Mouse (Mus musculus): ENCODE data around the gene March8.
"Not testable (repeated sequence)": the region's sequence is repeated elsewhere in the genome, so short reads cannot be mapped to it uniquely, and the experiment has no call there.

The March8 gene

DNA sequence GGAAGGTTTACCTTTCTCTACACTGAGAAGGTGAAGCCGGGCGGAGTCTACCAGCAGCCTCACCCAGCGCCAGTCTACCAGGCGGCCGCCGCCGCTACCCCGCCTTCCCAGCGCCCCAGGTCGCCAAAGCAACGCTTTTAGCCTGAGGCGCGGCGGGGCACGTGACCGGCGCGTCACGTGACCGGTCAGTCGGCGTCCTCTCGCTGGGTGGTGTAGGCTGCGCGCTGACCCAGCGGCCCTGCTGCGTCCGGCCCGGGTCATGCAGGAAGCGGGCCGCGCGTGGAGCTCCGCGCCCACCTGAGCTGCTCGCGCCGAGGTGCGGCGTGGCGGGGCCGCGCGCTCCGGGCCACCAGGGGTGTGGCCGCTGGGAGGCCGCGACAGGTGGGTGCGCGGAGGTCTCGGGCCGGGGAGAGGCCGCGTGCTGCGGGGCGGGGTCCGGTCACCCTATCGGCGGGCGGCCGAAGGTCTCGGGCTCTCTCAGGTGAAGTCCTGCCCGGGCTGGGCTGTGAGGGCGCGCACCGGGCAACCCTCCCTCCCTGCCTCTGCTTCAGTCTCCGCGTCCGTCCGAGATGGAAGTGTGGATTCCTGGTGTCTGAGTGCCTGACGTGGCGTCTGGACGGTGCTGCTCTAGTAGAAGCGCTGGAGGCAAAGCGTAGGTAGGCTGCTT lies at the start of gene March8:
Gene March8 (plus strand): TSS at position 190 of the 667 bp plus-strand sequence.
- peak; percentile 14 to 53 for DNase-seq (ENCODE audit: low read depth in 1 of 2, low spot score in 2 of 2)

DNA sequence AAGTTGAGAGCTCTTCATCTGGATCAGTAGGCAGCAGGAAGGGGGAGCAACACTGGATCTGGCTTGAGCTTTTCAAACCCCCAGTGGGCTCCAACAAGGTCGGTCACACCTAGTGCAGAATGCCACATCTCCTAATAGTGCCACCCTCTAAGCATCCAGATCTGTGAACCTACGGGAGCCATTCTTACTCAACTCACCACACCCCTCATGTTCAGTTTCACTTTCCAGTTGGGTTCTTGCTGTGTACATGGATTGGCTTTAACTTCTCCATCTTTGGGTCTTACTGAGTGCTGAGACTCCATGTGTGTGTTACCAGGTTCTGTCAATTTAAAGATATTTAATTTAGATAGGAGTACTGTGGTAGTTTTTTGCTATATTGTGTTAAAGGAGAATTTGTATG lies 26.4 kb upstream of the March8 start:
- no peak for DNase-seq (ENCODE audit: low read depth in 1 of 2, low spot score in 2 of 2)

DNA sequence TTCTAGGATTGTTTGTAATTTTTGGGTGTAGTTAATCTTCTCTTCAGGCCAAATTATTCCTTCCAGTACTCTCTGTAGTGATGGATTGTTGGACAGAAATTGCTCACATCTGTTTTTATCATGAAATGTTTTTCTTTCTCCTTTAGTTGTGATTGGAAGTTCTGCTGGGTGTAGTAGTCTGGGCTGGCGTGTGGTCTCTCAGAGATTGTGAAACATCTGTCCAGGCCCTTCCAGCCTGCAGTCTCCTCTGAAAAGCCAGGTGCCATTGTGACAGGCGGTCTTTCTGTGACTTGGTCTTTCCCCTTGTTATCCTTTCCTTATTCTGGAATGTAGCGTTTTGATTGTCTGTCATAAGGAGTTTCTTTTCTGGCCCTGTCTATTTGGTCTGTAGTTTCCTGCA lies 18.6 kb upstream of the March8 start:
- DNase-seq (ENCODE audit: low read depth in 1 of 2, low spot score in 2 of 2) = no peak

DNA sequence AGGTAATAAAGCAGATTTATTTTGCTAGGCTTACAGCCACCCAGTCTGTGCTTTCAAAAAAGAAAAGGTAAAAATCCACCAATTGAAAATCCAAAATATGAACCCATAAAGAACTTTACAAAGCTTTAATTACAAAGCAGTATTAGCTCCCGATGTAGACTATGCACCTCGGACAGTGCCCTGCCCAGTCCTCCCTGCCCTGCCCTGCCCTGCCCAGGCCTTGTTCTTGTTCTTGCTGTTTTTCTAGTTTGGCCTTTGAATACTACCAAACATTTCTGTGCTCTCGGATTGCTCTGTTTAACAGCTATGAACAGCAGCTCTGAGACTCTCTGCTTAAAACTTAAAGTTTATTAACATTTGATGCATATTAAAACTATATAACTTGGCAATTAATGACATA lies 11.2 kb upstream of the March8 start:
- DNase-seq (ENCODE audit: low read depth in 1 of 2, low spot score in 2 of 2) = no peak

DNA sequence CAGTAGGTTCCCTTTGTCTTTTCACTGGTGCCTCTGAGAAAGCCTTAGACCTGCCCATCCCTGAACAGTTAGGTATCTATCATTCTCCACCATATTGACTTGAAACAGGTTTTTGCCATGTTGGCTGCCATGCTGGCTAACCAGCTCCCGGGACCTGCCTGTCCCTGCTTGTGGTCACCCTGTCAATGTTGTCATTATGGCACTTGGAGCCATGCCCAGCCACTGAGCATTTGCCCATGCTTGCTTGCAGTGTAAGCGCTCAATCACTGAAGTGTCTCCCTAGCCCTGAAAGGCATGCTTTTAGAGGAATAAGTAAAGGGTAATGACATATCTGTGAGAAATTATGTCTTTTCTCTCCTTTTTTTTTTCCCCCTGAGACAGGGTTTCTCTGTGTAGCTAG lies 6.4 kb upstream of the March8 start:
- no peak for DNase-seq (ENCODE audit: low read depth in 1 of 2, low spot score in 2 of 2)

DNA sequence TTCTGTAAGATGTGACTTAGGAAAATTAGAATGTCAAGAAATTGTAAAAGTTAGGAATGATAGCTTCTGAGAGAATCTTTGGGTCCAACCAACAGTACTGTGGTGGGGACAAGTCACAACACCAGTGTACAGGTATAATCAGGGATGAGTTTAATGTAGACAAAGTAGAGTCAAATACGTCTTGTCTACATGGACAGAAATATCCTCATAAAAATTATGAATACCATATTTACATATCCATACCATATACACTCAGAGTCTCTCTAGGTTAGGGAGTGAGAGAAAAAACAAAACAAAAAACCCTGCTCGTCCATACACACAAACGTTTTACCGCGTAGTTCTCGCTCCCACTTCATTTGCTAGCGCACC lies 374 bp upstream of the March8 start:
- no peak for DNase-seq (ENCODE audit: low read depth in 1 of 2, low spot score in 2 of 2)

DNA sequence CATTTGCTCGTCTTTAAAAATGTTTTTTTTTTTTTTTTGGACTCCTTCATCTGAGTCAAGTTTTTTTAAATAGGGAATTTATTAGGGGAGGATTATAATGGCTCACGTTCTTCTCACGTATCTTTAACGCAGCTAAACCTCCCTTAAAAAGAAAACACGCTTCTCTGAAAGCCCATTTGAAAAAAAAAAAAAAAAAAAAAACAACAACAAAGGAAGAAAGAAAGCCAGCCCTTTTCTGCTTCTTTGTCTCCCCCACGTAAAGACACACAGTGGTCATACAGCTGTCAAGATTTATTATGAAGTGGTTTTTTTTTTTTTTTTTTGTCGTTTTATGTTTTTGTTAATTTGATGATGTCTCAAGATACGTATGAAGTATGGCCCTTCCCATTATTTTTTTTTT lies 696 bp downstream of the March8 start:
- DNase-seq (ENCODE audit: low read depth in 1 of 2, low spot score in 2 of 2) = no peak

DNA sequence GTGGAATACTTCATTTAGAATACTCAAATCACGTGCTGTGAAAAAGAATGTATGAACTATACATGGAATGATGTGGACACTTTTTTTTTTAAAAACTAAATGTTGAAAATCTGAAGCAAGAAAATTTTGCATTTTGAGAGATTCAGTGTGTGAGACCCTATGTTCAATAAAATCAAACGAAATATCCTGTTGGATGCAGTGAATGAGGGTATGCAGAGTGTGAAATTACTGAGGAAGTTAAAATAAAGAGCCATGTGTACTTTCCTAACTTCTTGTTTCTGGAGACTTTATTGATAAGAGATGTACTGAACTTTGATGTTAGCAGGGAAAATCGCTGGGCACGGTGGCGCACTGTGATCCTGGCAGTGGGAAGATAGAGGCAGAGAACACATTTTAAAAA lies 1.3 kb downstream of the March8 start:
- DNase-seq (ENCODE audit: low read depth in 1 of 2, low spot score in 2 of 2) = no peak

DNA sequence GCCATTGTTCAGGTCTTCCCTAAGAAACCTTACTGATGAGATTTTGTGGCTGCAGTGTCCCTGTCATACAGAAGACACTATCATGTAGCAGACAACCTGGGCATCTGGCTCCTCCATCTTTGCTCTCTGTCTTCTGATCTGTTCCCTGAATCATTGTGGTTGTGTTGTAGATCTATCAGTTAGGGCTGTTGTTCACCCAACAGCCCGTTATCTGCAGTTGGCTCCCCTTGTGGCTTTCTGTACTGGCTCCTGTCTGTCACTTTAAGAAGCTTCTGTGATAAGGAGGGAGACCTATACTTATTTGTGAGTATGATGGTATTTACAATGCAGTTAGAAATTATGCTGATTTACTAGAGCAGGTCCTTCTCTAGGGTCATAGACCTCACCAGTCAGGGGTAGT lies 2.7 kb downstream of the March8 start:
- DNase-seq (ENCODE audit: low read depth in 1 of 2, low spot score in 2 of 2) = no peak

DNA sequence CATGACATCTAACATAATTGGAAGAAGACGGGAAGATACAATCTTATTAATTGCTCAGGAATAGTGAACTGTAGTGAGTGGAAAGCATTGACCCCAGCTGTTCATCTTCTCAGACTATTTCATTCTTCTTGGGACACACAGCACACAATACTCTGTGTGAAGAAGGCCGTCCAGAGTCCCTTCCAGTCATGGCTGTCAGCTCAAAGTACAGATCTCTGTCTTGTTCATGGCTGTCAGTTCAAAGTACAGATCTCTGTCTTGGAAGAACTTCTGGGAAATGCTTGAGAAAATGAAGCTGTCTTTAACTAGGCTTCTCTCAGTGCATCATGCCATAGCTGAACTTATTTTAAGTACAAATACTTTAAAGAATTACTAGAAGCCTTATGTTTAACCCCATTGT lies 10.1 kb downstream of the March8 start:
- no peak for DNase-seq (ENCODE audit: low read depth in 1 of 2, low spot score in 2 of 2)

DNA sequence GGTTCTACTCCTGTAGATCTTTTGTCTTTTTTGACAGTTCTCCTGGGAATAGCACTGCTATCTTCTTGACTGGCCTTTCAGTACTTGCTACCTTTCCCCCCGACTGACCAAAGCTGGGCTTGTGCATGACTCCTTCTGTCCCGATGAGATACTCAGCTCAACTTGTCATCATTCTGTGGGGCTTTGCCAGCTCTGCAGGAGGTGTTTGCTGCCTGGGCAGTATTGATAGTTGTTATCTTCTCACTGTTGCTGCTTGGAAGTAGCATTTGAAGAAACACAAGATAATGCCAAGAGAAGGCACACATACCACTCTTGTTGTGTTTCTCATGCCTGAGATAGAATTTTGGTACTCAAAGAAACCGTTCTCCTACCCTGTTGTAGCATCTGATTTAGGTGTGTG lies 12.2 kb downstream of the March8 start:
- no peak for DNase-seq (ENCODE audit: low read depth in 1 of 2, low spot score in 2 of 2)

DNA sequence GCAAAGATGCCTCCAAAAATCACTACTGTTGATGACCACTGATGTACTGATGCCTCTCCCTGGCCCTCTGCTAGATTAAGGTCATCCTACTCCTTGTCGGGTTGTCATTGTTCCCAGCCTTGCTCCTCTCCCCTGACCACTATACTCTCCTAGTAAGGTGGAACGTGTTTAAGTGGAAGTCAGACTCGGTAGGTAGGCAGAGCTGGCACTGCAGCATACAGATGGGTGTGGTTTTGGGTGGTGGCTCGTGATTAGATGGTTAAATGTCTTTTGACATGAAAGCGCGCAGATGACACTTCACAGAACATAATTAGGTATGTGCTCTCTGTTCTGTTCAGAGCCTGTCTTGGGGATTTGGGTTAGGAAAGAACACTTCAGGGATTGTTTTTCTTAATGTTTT lies 12.8 kb downstream of the March8 start:
- DNase-seq (ENCODE audit: low read depth in 1 of 2, low spot score in 2 of 2) = no peak

DNA sequence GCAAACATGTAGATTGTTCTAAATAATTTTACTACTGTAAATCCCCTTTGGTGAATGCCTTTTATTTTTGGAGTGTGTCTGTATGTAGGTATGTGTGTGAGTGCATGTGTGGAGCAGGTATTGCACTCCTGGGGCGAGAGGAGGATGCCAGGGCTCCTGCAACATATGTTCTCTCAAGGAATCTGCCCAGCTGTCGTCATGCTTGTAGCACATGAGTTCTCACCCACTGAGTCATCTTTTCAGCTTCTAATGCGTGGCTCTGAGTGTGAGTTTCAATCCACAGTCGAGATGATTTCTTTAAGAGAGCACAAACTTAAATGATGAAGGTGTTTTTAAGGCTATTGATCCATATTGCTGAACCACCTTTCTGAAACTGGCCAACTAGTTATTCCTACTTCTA lies 13.7 kb downstream of the March8 start:
- no peak for DNase-seq (ENCODE audit: low read depth in 1 of 2, low spot score in 2 of 2)

DNA sequence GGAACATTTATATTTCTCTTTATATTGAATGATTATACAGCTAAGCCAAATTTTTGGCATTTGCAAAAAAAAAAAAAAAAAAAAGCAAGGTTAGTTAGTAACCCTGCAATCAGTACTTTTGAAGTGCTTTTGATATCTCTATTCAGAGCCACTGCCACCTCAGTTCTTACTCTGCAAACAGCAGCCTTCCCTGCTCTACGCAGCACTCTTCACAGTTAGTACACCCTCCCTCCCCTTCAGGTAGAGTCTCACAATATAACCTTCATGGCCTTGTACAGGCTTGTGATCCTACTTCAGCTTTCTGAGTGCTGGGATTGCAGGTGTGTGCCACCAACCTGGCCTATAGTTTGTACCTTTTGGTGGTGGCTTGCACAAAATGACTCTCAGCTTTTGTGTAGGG lies 15.6 kb downstream of the March8 start:
- DNase-seq (ENCODE audit: low read depth in 1 of 2, low spot score in 2 of 2) = no peak

DNA sequence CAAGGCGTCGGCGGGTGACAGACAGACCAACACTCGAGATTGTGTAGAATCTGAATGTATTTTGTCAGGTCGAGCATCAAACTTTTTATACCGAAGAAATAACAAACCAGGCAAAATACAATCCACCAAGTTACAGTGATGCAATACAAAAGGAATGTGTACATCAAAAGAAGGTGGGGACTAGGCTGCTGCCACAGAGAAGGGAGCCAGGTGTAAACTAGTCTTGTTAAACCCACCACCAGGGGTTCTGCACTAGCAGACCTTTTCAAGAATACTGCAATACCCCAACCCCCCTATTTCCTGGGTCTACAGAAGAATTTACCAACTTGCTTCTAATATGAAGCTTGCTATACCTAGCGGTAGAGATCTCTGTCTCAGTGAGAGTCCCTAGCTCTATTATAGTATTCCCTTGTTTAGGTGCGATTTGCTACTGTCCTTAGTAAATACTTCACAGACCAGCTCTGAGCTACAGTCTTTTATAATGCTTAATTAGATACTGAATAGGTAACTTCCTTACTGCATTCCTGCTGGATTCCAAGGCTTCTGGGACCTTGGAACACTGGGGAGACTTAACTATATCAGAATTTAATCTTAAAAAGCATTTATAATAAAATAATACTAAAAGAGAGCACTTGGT lies 18.6 kb downstream of the March8 start:
- DNase-seq (ENCODE audit: low read depth in 1 of 2, low spot score in 2 of 2) = not testable (repeated sequence)

DNA sequence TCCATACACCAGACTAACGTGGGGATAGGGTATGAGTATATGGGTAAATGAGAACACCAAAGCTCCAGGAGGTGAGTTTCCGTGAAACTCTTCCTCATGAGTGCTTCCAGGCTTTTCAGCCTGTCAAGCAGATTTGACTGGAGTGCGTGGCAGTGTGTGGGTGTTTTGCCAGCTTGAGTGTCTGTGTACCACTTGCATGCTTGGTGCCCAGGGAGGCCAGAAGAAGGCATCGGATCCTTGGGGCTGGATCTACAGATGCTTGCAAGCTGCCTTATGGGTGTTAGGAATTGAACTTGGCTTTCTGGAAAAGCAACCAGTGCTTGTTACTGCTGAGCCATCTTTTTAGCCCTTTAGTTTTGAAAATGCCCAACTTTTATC lies 19.1 kb downstream of the March8 start:
- DNase-seq (ENCODE audit: low read depth in 1 of 2, low spot score in 2 of 2) = no peak

DNA sequence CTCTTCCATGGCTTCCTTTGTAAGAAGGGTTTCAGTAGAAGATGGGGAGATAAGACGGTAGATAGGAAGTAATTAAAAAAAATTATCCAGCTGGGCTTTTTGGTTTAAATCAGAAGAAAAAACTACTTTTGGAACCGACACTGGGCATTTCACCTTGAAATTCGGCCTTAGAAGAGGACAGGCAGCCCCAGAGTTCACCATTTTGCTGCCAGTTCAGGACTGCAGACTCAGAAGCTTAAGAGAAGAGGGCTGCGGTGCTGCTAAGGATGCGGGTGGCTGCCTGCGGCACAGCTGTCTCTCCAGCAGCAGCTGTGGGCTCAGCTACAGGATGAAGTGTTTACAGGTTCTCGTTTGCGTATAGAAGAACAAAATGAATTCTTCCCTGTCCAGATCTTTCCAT lies 20.2 kb downstream of the March8 start:
- no peak for DNase-seq (ENCODE audit: low read depth in 1 of 2, low spot score in 2 of 2)

DNA sequence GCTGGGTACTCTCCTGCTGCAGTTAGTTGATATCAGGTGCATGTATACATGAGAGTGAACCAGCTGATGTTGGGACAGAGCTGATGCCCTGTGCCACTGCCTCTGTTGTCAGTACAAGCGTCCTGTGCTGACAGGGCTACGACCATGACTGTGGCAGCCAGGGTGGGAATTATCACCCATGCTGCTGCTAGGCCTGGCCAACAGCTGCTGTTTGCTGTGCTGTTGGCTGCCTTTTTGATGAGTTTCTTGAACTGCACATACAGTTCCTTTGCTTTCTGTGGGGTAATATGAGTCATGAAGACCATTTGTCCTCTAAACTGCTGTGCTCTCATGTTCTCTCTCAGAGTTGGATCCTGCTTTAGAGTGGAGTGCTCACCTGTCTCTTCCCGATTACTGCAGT lies 21.4 kb downstream of the March8 start:
- DNase-seq (ENCODE audit: low read depth in 1 of 2, low spot score in 2 of 2) = no peak

DNA sequence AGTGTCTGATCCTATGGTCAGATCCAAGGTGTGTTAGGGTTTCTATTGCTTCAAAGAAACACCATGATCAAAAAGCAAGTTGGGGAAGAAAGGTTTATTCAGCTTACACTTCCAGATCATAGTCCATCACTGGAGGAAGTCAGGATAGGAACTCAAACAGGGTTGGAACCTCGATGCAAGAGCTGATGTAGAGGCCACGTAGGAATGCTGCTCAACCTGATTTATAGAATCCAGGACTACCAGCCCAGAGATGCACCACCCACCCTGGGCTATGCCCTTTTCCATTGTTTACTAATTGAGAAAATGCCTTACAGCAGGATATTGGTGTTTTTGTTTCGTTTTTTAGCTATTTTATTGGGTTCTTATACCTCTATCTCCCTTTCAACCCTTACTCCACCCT lies 23.6 kb downstream of the March8 start:
- DNase-seq (ENCODE audit: low read depth in 1 of 2, low spot score in 2 of 2) = no peak

DNA sequence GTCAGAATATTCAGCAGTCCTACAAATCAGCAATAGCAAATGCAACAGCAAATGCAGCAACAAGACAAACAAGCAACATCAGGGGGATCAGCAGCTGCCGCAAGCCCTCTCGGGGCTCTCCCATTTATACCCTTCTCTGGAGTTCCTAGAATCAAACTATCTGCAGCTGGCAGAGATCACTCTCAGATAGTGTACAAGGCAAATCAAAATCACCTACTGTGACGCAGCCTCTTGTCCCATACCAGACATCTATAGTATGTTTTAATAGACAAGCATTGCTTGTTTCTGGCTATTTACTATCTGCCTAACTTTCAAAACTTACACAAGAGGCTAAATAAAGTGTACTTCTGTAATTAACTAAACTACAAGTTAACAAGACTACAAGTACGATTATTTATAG lies 24.2 kb downstream of the March8 start:
- DNase-seq (ENCODE audit: low read depth in 1 of 2, low spot score in 2 of 2) = no peak

DNA sequence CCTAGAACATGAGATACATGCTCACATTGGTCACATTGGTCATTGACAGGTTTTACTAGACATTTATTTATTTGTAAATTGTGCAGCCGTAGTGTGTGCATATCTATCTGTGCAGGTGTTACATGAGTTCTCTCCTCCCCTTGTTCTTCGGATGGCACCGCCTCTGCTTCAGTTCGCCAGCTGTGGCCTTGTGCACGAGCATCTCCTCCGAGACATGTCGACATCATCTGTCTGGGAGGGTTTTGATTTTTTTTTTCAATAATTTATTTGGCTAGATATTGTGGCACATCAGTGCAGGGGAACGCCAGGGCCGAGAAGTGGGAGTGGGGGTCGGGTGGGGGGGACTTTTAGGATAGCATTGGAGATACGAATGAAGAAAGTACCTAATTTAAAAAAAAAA lies 30.1 kb downstream of the March8 start:
- no peak for DNase-seq (ENCODE audit: low read depth in 1 of 2, low spot score in 2 of 2)

DNA sequence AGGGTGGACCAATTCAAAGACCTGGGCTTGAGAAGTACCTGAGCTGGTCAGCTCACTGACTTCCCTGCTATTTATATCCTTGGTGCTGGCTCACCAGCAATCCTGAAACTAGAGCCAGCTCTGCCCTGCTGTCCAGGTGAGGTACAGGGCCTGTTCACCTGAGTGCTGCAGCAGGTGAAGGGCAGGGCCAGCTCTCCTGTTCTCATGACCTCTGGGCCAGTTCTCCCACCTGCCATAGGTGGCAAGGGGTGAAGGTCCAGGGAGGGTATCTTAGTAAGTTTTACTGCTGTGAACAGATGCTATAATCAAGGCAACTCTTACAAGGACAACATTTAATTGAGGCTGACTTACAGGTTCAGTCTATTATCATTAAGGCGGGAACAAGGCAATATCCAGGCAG lies 32.0 kb downstream of the March8 start:
- no peak for DNase-seq (ENCODE audit: low read depth in 1 of 2, low spot score in 2 of 2)

DNA sequence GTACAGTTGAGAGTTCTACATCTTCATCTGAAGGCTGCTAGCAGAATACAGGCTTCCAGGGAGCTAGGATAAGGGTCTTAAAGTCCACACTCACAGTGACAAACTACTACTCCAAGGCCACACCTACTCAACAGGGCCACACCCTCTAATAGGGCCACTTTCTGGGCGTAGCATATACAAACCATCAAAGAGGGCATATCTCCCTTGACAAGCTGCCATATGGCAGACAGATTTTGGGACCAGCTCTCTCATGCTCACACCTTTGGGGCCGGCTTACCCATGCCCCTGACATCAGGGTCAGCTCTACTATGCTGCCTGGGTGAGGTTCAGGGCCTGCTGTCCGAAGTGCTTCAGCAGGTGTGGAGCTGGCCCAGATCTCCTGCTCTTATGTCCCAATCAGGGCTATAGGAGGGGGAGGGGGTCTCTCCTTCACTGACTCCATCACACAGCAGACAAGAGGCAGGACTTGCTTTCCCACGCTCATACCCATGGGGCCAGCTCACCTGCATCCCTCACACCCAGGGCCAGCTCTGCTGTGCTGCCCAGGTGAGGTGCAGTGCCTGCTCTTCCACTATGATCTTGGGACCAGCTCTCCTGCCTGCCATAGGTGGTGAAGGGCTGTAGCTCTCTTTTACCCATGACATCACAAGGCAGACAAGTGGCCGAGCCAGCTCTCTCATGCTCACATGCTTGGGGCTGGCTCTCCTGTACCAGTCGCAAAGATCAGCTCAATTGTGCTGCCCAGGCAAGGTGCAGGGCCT lies 32.6 kb downstream of the March8 start:
- no peak for DNase-seq (ENCODE audit: low read depth in 1 of 2, low spot score in 2 of 2)
